Mouse (Mus musculus) kidney, adult 2 months (tissue): ENCODE measurements at regions not wholly inside any gene's neighbourhood (a gene's known extent, or its start where the extent isn't known, plus 50 kb on each side); places are given as distances from the start of the nearest gene placed in this dataset.

Experiments used
- DNase-seq: peaks from one replicate; pipeline ENCODE4 v3.0.0; 2021
- H3K27ac ChIP-seq: fragments of 200-500 bp; 2 replicates; pipeline ENCODE4 v1.5.1; 2012; ENCODE audit warnings: low read depth, low read length, control low read depth, inconsistent platforms; ENCODE audit not compliant: insufficient read depth
- H3K27me3 ChIP-seq: fragments of 200-500 bp; replicated peaks from 2 replicates; pipeline ENCODE4 v1.6.1; 2012; ENCODE audit warnings: mild to moderate bottlenecking, moderate library complexity, low read length, inconsistent platforms; ENCODE audit not compliant: control insufficient read depth, insufficient read depth
- H3K36me3 ChIP-seq: fragments of 200-500 bp; 2 replicates; pipeline ENCODE4 v1.6.1; 2012; ENCODE audit warnings: mild to moderate bottlenecking, moderate library complexity, low read length, inconsistent platforms; ENCODE audit not compliant: control insufficient read depth, insufficient read depth
- H3K4me1 ChIP-seq: fragments of 200-500 bp; 2 replicates; pipeline ENCODE4 v1.6.1; 2011; ENCODE audit warnings: low read length; ENCODE audit not compliant: control insufficient read depth, insufficient read depth
- H3K4me3 ChIP-seq: fragments of 200-500 bp; 2 replicates; pipeline ENCODE4 v1.5.1; 2011; ENCODE audit warnings: mild to moderate bottlenecking, low read depth, low read length, control low read depth; ENCODE audit not compliant: insufficient read depth
- CTCF ChIP-seq: fragments of 200-500 bp; conservative IDR thresholded peaks from 2 replicates; pipeline ENCODE4 v1.5.1; 2011; ENCODE audit warnings: low read depth, mild to moderate bottlenecking, control low read depth, low read length, moderate library complexity, mixed read lengths; ENCODE audit not compliant: insufficient read depth, insufficient read length
- POLR2A ChIP-seq: fragments of 200-500 bp; IDR thresholded peaks from one replicate; pipeline ENCODE4 v1.6.1; 2011; ENCODE audit warnings: low read depth, low read length, control low read depth
- WGBS: fragments of 180-500 bp; shearing (Covaris S2); methylation state at CpG from one replicate; pipeline ENCODE4 v1.1.7; 2018; 5-methylcytosine and 5-hydroxymethylcytosine counted together

- Histone ChIP-seq H3K27me3 (no peaks in the 10 kb centered on the region), H3K4me1 (peaks cover 4% of the 10 kb centered on the region; the same call in 1 of the 2 replicates), H3K36me3 (no peaks in the 10 kb centered on the region), H3K27ac (no peak overlapping the region), H3K4me3 (no peak overlapping the region)
- no peak for DNase-seq
- TF ChIP-seq CTCF (no peak), POLR2A (no peak)
These were observed 98.7 kb downstream of the 4930505A04Rik start for GRCm38 (mm10) chr11:30372924-30373323.

GRCm38 (mm10) chr11:30371963-30372362 lies 99.7 kb downstream of the 4930505A04Rik start:
- no peak for DNase-seq
- peaks cover 9% of the 10 kb centered on the region; the same call in 1 of the 2 replicates for H3K4me1 ChIP-seq
- no peaks in the 10 kb centered on the region for H3K27me3 ChIP-seq
- no peak overlapping the region for H3K4me3 ChIP-seq
- H3K36me3 ChIP-seq: no peaks in the 10 kb centered on the region
- no peak overlapping the region for H3K27ac ChIP-seq
- TF ChIP-seq CTCF (no peak), POLR2A (no peak)
- 83% methylated on average over 1 of the region's 1 CpGs for WGBS

- Histone ChIP-seq H3K27me3 (no peaks in the 10 kb centered on the region), H3K27ac (peak overlapping the region; percentile 20), H3K4me3 (no peak overlapping the region), H3K4me1 (peaks cover 16% of the 10 kb centered on the region), H3K36me3 (no peaks in the 10 kb centered on the region)
- DNase-seq: peak; percentile 35
- WGBS: 77% methylated on average over 2 of the region's 2 CpGs
- TF ChIP-seq POLR2A: no peak
- TF ChIP-seq CTCF: no peak
These were observed 101.7 kb upstream of the Sptbn1 start for GRCm38 (mm10) chr11:30369601-30370240.

GRCm38 (mm10) chr11:30367373-30368225 lies 99.6 kb upstream of the Sptbn1 start:
- Histone ChIP-seq H3K27me3 (no peaks in the 10 kb centered on the region), H3K4me1 (peaks cover 20% of the 10 kb centered on the region), H3K4me3 (no peak overlapping the region), H3K27ac (peak overlapping the region; percentile 92), H3K36me3 (no peaks in the 10 kb centered on the region)
- TF ChIP-seq POLR2A: no peak
- TF ChIP-seq CTCF: no peak
- DNase-seq: peak; percentile 91
- 47% methylated on average over 5 of the region's 5 CpGs for whole genome bisulfite sequencing

GRCm38 (mm10) chr11:30366491-30366890 lies 98.5 kb upstream of the Sptbn1 start:
- TF ChIP-seq CTCF (no peak), POLR2A (no peak)
- Histone ChIP-seq H3K27ac (peak overlapping the region; percentile 92), H3K36me3 (no peaks in the 10 kb centered on the region), H3K4me3 (no peak overlapping the region), H3K4me1 (peaks cover 20% of the 10 kb centered on the region), H3K27me3 (no peaks in the 10 kb centered on the region)
- WGBS: 56% methylated on average over 2 of the region's 2 CpGs
- peak; percentile 90 for DNase-seq

- H3K4me1 ChIP-seq: peaks cover 20% of the 10 kb centered on the region
- no peaks in the 10 kb centered on the region for H3K36me3 ChIP-seq
- 39% methylated on average over 3 of the region's 3 CpGs for WGBS
- H3K27me3 ChIP-seq: no peaks in the 10 kb centered on the region
- peak overlapping the region; percentile 86 for H3K27ac ChIP-seq
- peak; percentile 65 for DNase-seq
- TF ChIP-seq CTCF (no peak), POLR2A (no peak)
- H3K4me3 ChIP-seq: no peak overlapping the region
These were observed 97.0 kb upstream of the Sptbn1 start for GRCm38 (mm10) chr11:30364993-30365392.

- Histone ChIP-seq H3K4me3 (no peak overlapping the region), H3K4me1 (peaks cover 20% of the 10 kb centered on the region), H3K27me3 (no peaks in the 10 kb centered on the region), H3K27ac (peak overlapping the region; percentile 39; the same call in 1 of the 2 replicates), H3K36me3 (no peaks in the 10 kb centered on the region)
- WGBS: 60% methylated on average over 2 of the region's 2 CpGs
- no peak for TF ChIP-seq POLR2A
- TF ChIP-seq CTCF: no peak
- peak; percentile 54 for DNase-seq
These were observed 96.6 kb upstream of the Sptbn1 start for GRCm38 (mm10) chr11:30364591-30364990.
